Mouse (Mus musculus): ENCODE data around the gene Phf20.

GRCm38 (mm10) chr2:156348812-156349211 is 152.5 kb downstream of the Phf20 start:
- no peak for TF ChIP-seq TAL1 (IDR thresholded peaks at IDR 0.05; ENCODE audit: low read length)
- TF ChIP-seq GATA1 (IDR thresholded peaks at IDR 0.05; ENCODE audit: low read length) = no peak
